Mouse (Mus musculus) CH12.LX (cell line): ENCODE data around the gene Nol10. TPM values are rescaled to one million over a fixed set of nuclear protein-coding genes. Genes with fewer than 3 reads are reported as not detected.

Experiments
- DNase-seq: peaks from one replicate; pipeline ENCODE4 v3.0.0-alpha.2; 2013; ENCODE audit errors: extremely low read depth
- H3K27ac ChIP-seq: 2 replicates; pipeline ENCODE4 v1.5.1; 2012; ENCODE audit warnings: low read depth, mild to moderate bottlenecking, control low read depth, moderate library complexity; ENCODE audit not compliant: insufficient read depth
- H3K27me3 ChIP-seq: replicated peaks from 2 replicates; pipeline ENCODE3; 2012; ENCODE audit warnings: inconsistent platforms
- H3K36me3 ChIP-seq, 2 experiments: replicated peaks in 1 of 2; 2 replicates each; pipeline versions ENCODE3 to v1.6.1; 2012; ENCODE audit warnings: inconsistent platforms in 1 of 2, low read length in 1 of 2, mild to moderate bottlenecking in 1 of 2, mixed read lengths in 1 of 2, moderate library complexity in 1 of 2; ENCODE audit not compliant: control insufficient read depth in 1 of 2, insufficient read depth in 1 of 2
- H3K4me1 ChIP-seq, 2 experiments: 2 replicates each; pipeline ENCODE4 v1.6.1; 2012; ENCODE audit warnings: inconsistent platforms in 1 of 2, moderate library complexity in 1 of 2; ENCODE audit not compliant: insufficient read depth in 2 of 2, control insufficient read depth in 1 of 2
- H3K4me2 ChIP-seq: 2 replicates; pipeline ENCODE4 v1.6.1; 2012; ENCODE audit warnings: low read depth, mild to moderate bottlenecking, control low read depth; ENCODE audit not compliant: poor library complexity, insufficient read depth, severe bottlenecking
- H3K4me3 ChIP-seq, 3 experiments: fragments of 150-350 bp in 1 of 3; sonication (generic) in 1 of 3; replicated peaks in 1 of 3; 2 replicates each; pipeline versions ENCODE3 to v1.5.1; 2011 to 2012; ENCODE audit warnings: low read depth in 2 of 3, low read length in 2 of 3, mild to moderate bottlenecking in 2 of 3, moderate library complexity in 2 of 3, control low read depth in 1 of 3, improper control_type of control experiment in 1 of 3, inconsistent platforms in 1 of 3, mixed read lengths in 1 of 3; ENCODE audit not compliant: poor library complexity in 1 of 3
- H3K79me2 ChIP-seq: replicated peaks from 2 replicates; pipeline ENCODE4 v1.6.1; 2012; ENCODE audit warnings: mild to moderate bottlenecking, moderate library complexity; ENCODE audit not compliant: control insufficient read depth, poor library complexity, insufficient read depth, severe bottlenecking; ENCODE audit errors: extremely low read depth
- H3K9ac ChIP-seq: 2 replicates; pipeline ENCODE4 v1.6.1; 2012; ENCODE audit warnings: low read depth, mild to moderate bottlenecking, control low read depth, moderate library complexity; ENCODE audit not compliant: insufficient read depth
- H3K9me3 ChIP-seq: replicated peaks from 2 replicates; pipeline ENCODE3; 2012; ENCODE audit warnings: low read length, inconsistent platforms, mixed read lengths
- BHLHE40 ChIP-seq: IDR thresholded peaks from 2 replicates; pipeline ENCODE4 v1.6.1; 2011; ENCODE audit warnings: mild to moderate bottlenecking, low read depth, low read length, improper control_type of control experiment
- CHD1 ChIP-seq: IDR thresholded peaks from 2 replicates; pipeline ENCODE4 v1.6.1; 2012; ENCODE audit warnings: low read depth, low read length, improper control_type of control experiment, inconsistent platforms
- CHD2 ChIP-seq: IDR thresholded peaks from 2 replicates; pipeline ENCODE4 v1.6.1; 2011; ENCODE audit warnings: low read length, improper control_type of control experiment
- CTCF ChIP-seq, 2 experiments: IDR thresholded peaks in 1 of 2; conservative IDR thresholded peaks in 1 of 2; 2 replicates each; pipeline ENCODE4 v1.5.1; 2011 to 2012; ENCODE audit warnings: low read depth in 2 of 2, low read length in 2 of 2, improper control_type of control experiment in 1 of 2, inconsistent platforms in 1 of 2, mild to moderate bottlenecking in 1 of 2, moderate library complexity in 1 of 2
- E2F4 ChIP-seq: IDR thresholded peaks from 2 replicates; pipeline ENCODE4 v1.6.1; 2011; ENCODE audit warnings: low read depth, low read length, improper control_type of control experiment; ENCODE audit not compliant: insufficient replicate concordance
- EP300 ChIP-seq: IDR thresholded peaks from 2 replicates; pipeline ENCODE4 v1.6.1; 2011; ENCODE audit warnings: low read length, improper control_type of control experiment
- ETS1 ChIP-seq: conservative IDR thresholded peaks from 2 replicates; pipeline ENCODE4 v1.6.1; 2012; ENCODE audit warnings: low read depth, mild to moderate bottlenecking, inconsistent platforms, low read length, improper control_type of control experiment, moderate library complexity
- GABPA ChIP-seq: IDR thresholded peaks from 2 replicates; pipeline ENCODE4 v1.6.1; 2012; ENCODE audit warnings: low read depth, low read length, improper control_type of control experiment, inconsistent platforms; ENCODE audit not compliant: insufficient replicate concordance
- HCFC1 ChIP-seq: IDR thresholded peaks from 2 replicates; pipeline ENCODE4 v1.6.1; 2012; ENCODE audit warnings: low read depth, mild to moderate bottlenecking, inconsistent platforms, low read length, improper control_type of control experiment
- IRF4 ChIP-seq: IDR thresholded peaks from 2 replicates; pipeline ENCODE4 v1.6.1; 2014; ENCODE audit warnings: low read depth, mild to moderate bottlenecking, inconsistent platforms, low read length, improper control_type of control experiment
- JUN ChIP-seq: IDR thresholded peaks from 2 replicates; pipeline ENCODE4 v1.6.1; 2011; ENCODE audit warnings: low read depth, mild to moderate bottlenecking, low read length, improper control_type of control experiment, moderate library complexity; ENCODE audit not compliant: insufficient read depth
- JUND ChIP-seq: conservative IDR thresholded peaks from 2 replicates; pipeline ENCODE4 v1.6.1; 2011; ENCODE audit warnings: low read depth, low read length, improper control_type of control experiment
- KAT2A ChIP-seq: IDR thresholded peaks from 2 replicates; pipeline ENCODE4 v1.6.1; 2012; ENCODE audit warnings: low read length, improper control_type of control experiment, inconsistent platforms; ENCODE audit not compliant: insufficient replicate concordance
- MAFK ChIP-seq: IDR thresholded peaks from 2 replicates; pipeline ENCODE4 v1.6.1; 2011; ENCODE audit warnings: low read length, improper control_type of control experiment; ENCODE audit not compliant: insufficient replicate concordance
- MAX ChIP-seq: IDR thresholded peaks from 2 replicates; pipeline ENCODE4 v1.6.1; 2011; ENCODE audit warnings: low read length, improper control_type of control experiment
- MAZ ChIP-seq: IDR thresholded peaks from 2 replicates; pipeline ENCODE4 v1.6.1; 2012; ENCODE audit warnings: low read depth, mild to moderate bottlenecking, inconsistent platforms, low read length, improper control_type of control experiment, moderate library complexity
- MEF2A ChIP-seq: IDR thresholded peaks from 2 replicates; pipeline ENCODE4 v1.6.1; 2014; ENCODE audit warnings: low read depth, mild to moderate bottlenecking, inconsistent platforms, low read length, improper control_type of control experiment, borderline replicate concordance
- MXI1 ChIP-seq: IDR thresholded peaks from 2 replicates; pipeline ENCODE4 v1.6.1; 2011; ENCODE audit warnings: mild to moderate bottlenecking, low read depth, low read length, improper control_type of control experiment
- MYC ChIP-seq: IDR thresholded peaks from 2 replicates; pipeline ENCODE4 v1.6.1; 2011; ENCODE audit warnings: low read depth, mild to moderate bottlenecking, improper control_type of control experiment, low read length
- NELFE ChIP-seq: IDR thresholded peaks from 2 replicates; pipeline ENCODE4 v1.6.1; 2011; ENCODE audit warnings: low read depth, low read length, improper control_type of control experiment
- NRF1 ChIP-seq: IDR thresholded peaks from 2 replicates; pipeline ENCODE4 v1.6.1; 2014; ENCODE audit warnings: low read depth, mild to moderate bottlenecking, inconsistent platforms, low read length, improper control_type of control experiment, moderate library complexity
- PAX5 ChIP-seq: IDR thresholded peaks from 2 replicates; pipeline ENCODE4 v1.6.1; 2012; ENCODE audit warnings: low read length, inconsistent platforms, mixed read lengths
- POLR2A ChIP-seq: IDR thresholded peaks from 2 replicates; pipeline ENCODE4 v1.6.1; 2011; ENCODE audit warnings: low read depth, mild to moderate bottlenecking, improper control_type of control experiment, low read length
- POLR2AphosphoS2 ChIP-seq: IDR thresholded peaks from 2 replicates; pipeline ENCODE4 v1.6.1; 2011; ENCODE audit warnings: low read depth, low read length, improper control_type of control experiment
- RAD21 ChIP-seq: IDR thresholded peaks from 2 replicates; pipeline ENCODE4 v1.6.1; 2011; ENCODE audit warnings: low read depth, mild to moderate bottlenecking, low read length, improper control_type of control experiment, moderate library complexity
- RCOR1 ChIP-seq: conservative IDR thresholded peaks from 2 replicates; pipeline ENCODE4 v1.6.1; 2012; ENCODE audit warnings: low read depth, mild to moderate bottlenecking, inconsistent platforms, low read length, improper control_type of control experiment
- SIN3A ChIP-seq: IDR thresholded peaks from 2 replicates; pipeline ENCODE4 v1.6.1; 2012; ENCODE audit warnings: low read length, improper control_type of control experiment, inconsistent platforms
- SMC3 ChIP-seq: IDR thresholded peaks from 2 replicates; pipeline ENCODE4 v1.6.1; 2011; ENCODE audit warnings: low read depth, low read length, improper control_type of control experiment
- TBP ChIP-seq: conservative IDR thresholded peaks from 2 replicates; pipeline ENCODE4 v1.6.1; 2011; ENCODE audit warnings: low read depth, low read length, improper control_type of control experiment
- TCF12 ChIP-seq: IDR thresholded peaks from 2 replicates; pipeline ENCODE4 v1.6.1; 2014; ENCODE audit warnings: low read depth, mild to moderate bottlenecking, inconsistent platforms, low read length, improper control_type of control experiment
- UBTF ChIP-seq: IDR thresholded peaks from 2 replicates; pipeline ENCODE4 v1.6.1; 2012; ENCODE audit warnings: low read depth, mild to moderate bottlenecking, inconsistent platforms, low read length, improper control_type of control experiment, moderate library complexity
- USF1 ChIP-seq: IDR thresholded peaks from 2 replicates; pipeline ENCODE4 v1.6.1; 2014; ENCODE audit warnings: low read depth, mild to moderate bottlenecking, inconsistent platforms, low read length, improper control_type of control experiment
- ZC3H11A ChIP-seq: IDR thresholded peaks from 2 replicates; pipeline ENCODE4 v1.6.1; 2012; ENCODE audit warnings: low read depth, mild to moderate bottlenecking, inconsistent platforms, low read length, improper control_type of control experiment
- ZKSCAN1 ChIP-seq: IDR thresholded peaks from 2 replicates; pipeline ENCODE4 v1.6.1; 2012; ENCODE audit warnings: low read depth, inconsistent platforms, low read length, improper control_type of control experiment, borderline replicate concordance
- ZNF384 ChIP-seq: IDR thresholded peaks from 2 replicates; pipeline ENCODE4 v1.6.1; 2012; ENCODE audit warnings: low read depth, low read length, improper control_type of control experiment, inconsistent platforms
- dilution Hi-C: fragments of 300-500 bp; cut with MboI; formaldehyde crosslinking; loops from 2 replicates; pipeline ENCODE4 v1.14.3; 2020; ENCODE audit warnings: low sequenced_read_pairs; ENCODE audit not compliant: extremely low pct_unique_long_range_greater_than_20kb, extremely low pct_ligation_motif_present
- in situ Hi-C: fragments of 300-500 bp; cut with MboI; formaldehyde crosslinking; loops from 3 replicates; pipeline ENCODE4 v1.14.3; 2019; ENCODE audit warnings: low sequenced_read_pairs, low pct_ligation_motif_present, low pct_unique_long_range_greater_than_20kb, mixed read lengths
- polyA plus RNA-seq: library from polyadenylated mRNA; unstranded; fragments of >175 nt; gene quantifications from 2 replicates; pipeline ENCODE4 v1.2.1, GENCODE M21; 2012; ENCODE audit warnings: low read depth; ENCODE audit not compliant: insufficient read length
- total RNA-seq, 2 experiments: library from RNA; depleted of rRNA; stranded (reverse); fragments of 300-350 nt in 1 of 2; fragments of >200 nt in 1 of 2; gene quantifications; 2 replicates each; pipeline ENCODE4 v1.2.3; 2012 to 2014

Gene Nol10
- total and polyA plus RNA-seq, 3 experiments = 10.9 to 65.8 (median 14.5) TPM

DNA sequence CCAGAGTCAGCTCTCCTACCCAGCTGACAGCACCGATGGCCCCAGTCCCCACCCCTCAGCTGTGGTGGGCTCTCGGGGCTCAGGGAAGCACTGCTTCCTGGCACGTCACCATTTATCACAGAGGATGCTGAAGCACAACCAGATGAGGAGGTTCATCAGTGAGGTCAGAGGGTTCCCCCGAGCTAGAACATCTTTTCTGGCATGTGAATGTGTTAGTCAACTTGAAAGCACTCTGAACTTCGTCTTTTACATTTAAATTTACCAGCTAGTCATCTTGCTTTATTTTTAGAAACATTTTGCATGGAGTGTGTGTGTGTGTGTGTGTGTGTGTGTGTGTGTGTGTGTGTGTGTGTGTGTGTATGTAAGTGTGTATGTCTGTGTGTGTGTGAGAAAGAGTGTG lies 105.7 kb downstream of the Nol10 start (continued):
- no peak for TF ChIP-seq CHD1
- peak; percentile 43; the same call in 1 of the 2 replicates for TF ChIP-seq MAFK
- no peak for TF ChIP-seq SIN3A
- TF ChIP-seq USF1 = no peak
- TF ChIP-seq POLR2A = no peak
- TF ChIP-seq CTCF (conservative IDR thresholded peaks at IDR 0.05 in 1 of 2, IDR thresholded peaks at IDR 0.05 in 1 of 2; ENCODE audit: low read depth in 2 of 2, low read length in 2 of 2) = no peak
- TF ChIP-seq CHD2 = peak; percentile 53; the same call in 1 of the 2 replicates
- TF ChIP-seq NRF1 = 0 out of 2 replicates have a peak, but pooled peaks have one; percentile 17
- peak; percentile 96 for TF ChIP-seq IRF4
- peak; percentile 97 for TF ChIP-seq TCF12
- TF ChIP-seq MAX = no peak
- TF ChIP-seq NELFE = no peak
- no peak for TF ChIP-seq UBTF
- no peak for TF ChIP-seq GABPA
- no peak; the same call in 1 of the 2 replicates for TF ChIP-seq ZNF384
- peak; percentile 100 for TF ChIP-seq MEF2A
- TF ChIP-seq ZKSCAN1 = no peak
- peak; percentile 81 for TF ChIP-seq JUN
- TF ChIP-seq MXI1 = no peak
- TF ChIP-seq PAX5 = no peak
- 0 out of 2 replicates have a peak, but pooled peaks have one; percentile 11 for TF ChIP-seq TBP
- TF ChIP-seq POLR2AphosphoS2 = no peak
- TF ChIP-seq ETS1 = peak; percentile 99
- TF ChIP-seq ZC3H11A = no peak

GRCm38 (mm10) chr12:17455096-17455495 lies 106.8 kb downstream of the Nol10 start:
- no peak overlapping the region for H3K9ac ChIP-seq
- no peak overlapping the region for H3K4me2 ChIP-seq
- H3K27me3 ChIP-seq = no peaks in the 10 kb centered on the region
- no peak overlapping the region for H3K4me3 ChIP-seq
- H3K36me3 ChIP-seq = no peaks in the 10 kb centered on the region
- in situ Hi-C loops = no loop called here
- peaks cover 37 to 60% of the 10 kb centered on the region in 2 experiments for H3K4me1 ChIP-seq
- peak overlapping the region; percentile 98 for H3K27ac ChIP-seq
- H3K79me2 ChIP-seq = no peaks in the 10 kb centered on the region
- dilution Hi-C loops = no loop called here
- no peaks in the 10 kb centered on the region for H3K9me3 ChIP-seq
- peak; percentile 54 for DNase-seq
- TF ChIP-seq SIN3A = 0 out of 2 replicates have a peak, but pooled peaks have one; percentile 28
- TF ChIP-seq BHLHE40 = peak; percentile 82
- peak; percentile 81 for TF ChIP-seq TCF12
- TF ChIP-seq MAZ = peak; percentile 41; the same call in 1 of the 2 replicates
- TF ChIP-seq KAT2A = 0 out of 2 replicates have a peak, but pooled peaks have one; percentile 12
- TF ChIP-seq IRF4 = peak; percentile 89
- peak; percentile 69 for TF ChIP-seq JUND
- TF ChIP-seq CHD1 = no peak
- peak; percentile 48; the same call in 1 of the 2 replicates for TF ChIP-seq MXI1
- TF ChIP-seq JUN = peak; percentile 73
- TF ChIP-seq POLR2AphosphoS2 = no peak
- TF ChIP-seq RCOR1 = no peak
- 0 out of 2 replicates have a peak, but pooled peaks have one; percentile 23 for TF ChIP-seq MYC
- peak; percentile 27; the same call in 1 of the 2 replicates for TF ChIP-seq MAX
- peak; percentile 78 for TF ChIP-seq ETS1
- TF ChIP-seq MAFK = peak; percentile 60; the same call in 1 of the 2 replicates
- TF ChIP-seq MEF2A = peak; percentile 95
- 0 out of 2 replicates have a peak, but pooled peaks have one; percentile 29 for TF ChIP-seq HCFC1
- no peak for TF ChIP-seq USF1
- no peak for TF ChIP-seq E2F4
- no peak for TF ChIP-seq RAD21
- peak; percentile 8; the same call in 1 of the 2 replicates for TF ChIP-seq SMC3
- no peak for TF ChIP-seq NELFE
- no peak for TF ChIP-seq ZC3H11A
- peak; percentile 89 for TF ChIP-seq EP300
- peak; percentile 88 for TF ChIP-seq CHD2
- no peak for TF ChIP-seq ZNF384
